8 mouse cellular contexts compared by ENCODE assay signal in genomic region chr8:120300601-120301141, GRCm38 (mm10).
DNase-seq lines count a peak whose midpoint lies in the region; ATAC-seq and TF ChIP-seq lines count a peak whose summit lies in the region.

No protein-coding gene starts in this region.

- H3K36me3 ChIP-seq in kidney, adult 2 months (ENCODE audit: control insufficient read depth, insufficient read depth, low read length): no peaks in the 10 kb centered on the region
- no peaks in the 10 kb centered on the region for H3K36me3 ChIP-seq in midbrain, postnatal 0 days (ENCODE audit: insufficient read depth, low read length)

- no peak overlapping the region for H3K4me3 ChIP-seq in kidney, adult 2 months (ENCODE audit: insufficient read depth, low read depth, low read length)
- no peak overlapping the region for H3K4me3 ChIP-seq in midbrain, postnatal 0 days (ENCODE audit: low read depth, low read length)

- peak; percentile 86 for TF ChIP-seq CTCF in kidney, adult 2 months (conservative IDR thresholded peaks at IDR 0.05; ENCODE audit: insufficient read depth, insufficient read length, low read depth, low read length)
- TF ChIP-seq CTCF in midbrain, postnatal 0 days (IDR thresholded peaks at IDR 0.05): peak; percentile 94

- H3K27ac ChIP-seq in kidney, adult 2 months (ENCODE audit: insufficient read depth, low read depth, low read length): no peak overlapping the region
- peak overlapping the region; percentile 38; the same call in 1 of the 2 replicates for H3K27ac ChIP-seq in midbrain, postnatal 0 days (ENCODE audit: low read depth, low read length)

- no peak for TF ChIP-seq POLR2A in kidney, adult 2 months (IDR thresholded peaks at IDR 0.05; ENCODE audit: low read depth, low read length)

- peak; percentile 50 for ATAC-seq in midbrain, postnatal 0 days (ENCODE audit: low FRiP score)

- WGBS in kidney, adult 2 months: 14% methylated on average over 13 of the region's 13 CpGs
- WGBS in midbrain, postnatal 0 days: 7% methylated on average over 13 of the region's 13 CpGs

- peak; percentile 71 for DNase-seq in urinary bladder, adult 2 months (ENCODE audit: low spot score)
- DNase-seq in urinary bladder, postnatal 10 days (ENCODE audit: low spot score): no peak
- DNase-seq in embryo, embryonic 9.5 days (ENCODE audit: extremely low spot score): peak; percentile 81
- DNase-seq in gonadal fat pad, adult 2 months (ENCODE audit: low read depth): peak; percentile 75
- DNase-seq in kidney, adult 2 months: peak; percentile 52
- peak; percentile 85 for DNase-seq in liver
- peak; percentile 82 for DNase-seq in midbrain, postnatal 0 days (ENCODE audit: low spot score)
- DNase-seq in spleen, postnatal 14 days (ENCODE audit: low spot score in 2 of 2): peak; percentile 68 to 88

- H3K9ac ChIP-seq in midbrain, postnatal 0 days (replicated peaks; ENCODE audit: low read length, poor library complexity, severe bottlenecking): 0 out of 2 replicates have a peak overlapping the region, but pooled peaks have one; percentile 1

- no peaks in the 10 kb centered on the region for H3K27me3 ChIP-seq in kidney, adult 2 months (replicated peaks; ENCODE audit: control insufficient read depth, insufficient read depth, low read length)
- H3K27me3 ChIP-seq in midbrain, postnatal 0 days (ENCODE audit: insufficient read depth, low read length): no peaks in the 10 kb centered on the region

- no peaks in the 10 kb centered on the region for H3K4me1 ChIP-seq in kidney, adult 2 months (ENCODE audit: control insufficient read depth, insufficient read depth, low read length)
- peaks cover 30% of the 10 kb centered on the region for H3K4me1 ChIP-seq in midbrain, postnatal 0 days (ENCODE audit: insufficient read depth, low read length)

- H3K4me2 ChIP-seq in midbrain, postnatal 0 days (ENCODE audit: low read depth, low read length, poor library complexity, severe bottlenecking): no peak overlapping the region

- H3K9me3 ChIP-seq in midbrain, postnatal 0 days (ENCODE audit: low read length): no peaks in the 10 kb centered on the region
